Mouse (Mus musculus) CH12.LX (cell line): Measurements from ENCODE around the gene Gbx2. TPM values are rescaled to one million over a fixed set of nuclear protein-coding genes. Genes with fewer than 3 reads are reported as not detected.

ENCODE experiments used
- DNase-seq: peaks from one replicate; pipeline ENCODE4 v3.0.0-alpha.2; 2013; ENCODE audit errors: extremely low read depth
- H3K27ac ChIP-seq: 2 replicates; pipeline ENCODE4 v1.5.1; 2012; ENCODE audit warnings: low read depth, mild to moderate bottlenecking, control low read depth, moderate library complexity; ENCODE audit not compliant: insufficient read depth
- H3K27me3 ChIP-seq: replicated peaks from 2 replicates; pipeline ENCODE3; 2012; ENCODE audit warnings: inconsistent platforms
- H3K36me3 ChIP-seq, 2 experiments: replicated peaks in 1 of 2; 2 replicates each; pipeline versions ENCODE3 to v1.6.1; 2012; ENCODE audit warnings: inconsistent platforms in 1 of 2, low read length in 1 of 2, mild to moderate bottlenecking in 1 of 2, mixed read lengths in 1 of 2, moderate library complexity in 1 of 2; ENCODE audit not compliant: control insufficient read depth in 1 of 2, insufficient read depth in 1 of 2
- H3K4me1 ChIP-seq, 2 experiments: 2 replicates each; pipeline ENCODE4 v1.6.1; 2012; ENCODE audit warnings: inconsistent platforms in 1 of 2, moderate library complexity in 1 of 2; ENCODE audit not compliant: insufficient read depth in 2 of 2, control insufficient read depth in 1 of 2
- H3K4me2 ChIP-seq: 2 replicates; pipeline ENCODE4 v1.6.1; 2012; ENCODE audit warnings: low read depth, mild to moderate bottlenecking, control low read depth; ENCODE audit not compliant: poor library complexity, insufficient read depth, severe bottlenecking
- H3K4me3 ChIP-seq, 3 experiments: fragments of 150-350 bp in 1 of 3; sonication (generic) in 1 of 3; replicated peaks in 1 of 3; 2 replicates each; pipeline versions ENCODE3 to v1.5.1; 2011 to 2012; ENCODE audit warnings: low read depth in 2 of 3, low read length in 2 of 3, mild to moderate bottlenecking in 2 of 3, moderate library complexity in 2 of 3, control low read depth in 1 of 3, improper control_type of control experiment in 1 of 3, inconsistent platforms in 1 of 3, mixed read lengths in 1 of 3; ENCODE audit not compliant: poor library complexity in 1 of 3
- H3K79me2 ChIP-seq: replicated peaks from 2 replicates; pipeline ENCODE4 v1.6.1; 2012; ENCODE audit warnings: mild to moderate bottlenecking, moderate library complexity; ENCODE audit not compliant: control insufficient read depth, poor library complexity, insufficient read depth, severe bottlenecking; ENCODE audit errors: extremely low read depth
- H3K9ac ChIP-seq: 2 replicates; pipeline ENCODE4 v1.6.1; 2012; ENCODE audit warnings: low read depth, mild to moderate bottlenecking, control low read depth, moderate library complexity; ENCODE audit not compliant: insufficient read depth
- H3K9me3 ChIP-seq: replicated peaks from 2 replicates; pipeline ENCODE3; 2012; ENCODE audit warnings: low read length, inconsistent platforms, mixed read lengths
- CHD1 ChIP-seq: IDR thresholded peaks from 2 replicates; pipeline ENCODE4 v1.6.1; 2012; ENCODE audit warnings: low read depth, low read length, improper control_type of control experiment, inconsistent platforms
- ELF1 ChIP-seq: IDR thresholded peaks from 2 replicates; pipeline ENCODE4 v1.6.1; 2014; ENCODE audit warnings: low read depth, mild to moderate bottlenecking, inconsistent platforms, low read length, improper control_type of control experiment
- ETS1 ChIP-seq: conservative IDR thresholded peaks from 2 replicates; pipeline ENCODE4 v1.6.1; 2012; ENCODE audit warnings: low read depth, mild to moderate bottlenecking, inconsistent platforms, low read length, improper control_type of control experiment, moderate library complexity
- IRF4 ChIP-seq: IDR thresholded peaks from 2 replicates; pipeline ENCODE4 v1.6.1; 2014; ENCODE audit warnings: low read depth, mild to moderate bottlenecking, inconsistent platforms, low read length, improper control_type of control experiment
- JUN ChIP-seq: IDR thresholded peaks from 2 replicates; pipeline ENCODE4 v1.6.1; 2011; ENCODE audit warnings: low read depth, mild to moderate bottlenecking, low read length, improper control_type of control experiment, moderate library complexity; ENCODE audit not compliant: insufficient read depth
- JUND ChIP-seq: conservative IDR thresholded peaks from 2 replicates; pipeline ENCODE4 v1.6.1; 2011; ENCODE audit warnings: low read depth, low read length, improper control_type of control experiment
- KAT2A ChIP-seq: IDR thresholded peaks from 2 replicates; pipeline ENCODE4 v1.6.1; 2012; ENCODE audit warnings: low read length, improper control_type of control experiment, inconsistent platforms; ENCODE audit not compliant: insufficient replicate concordance
- MAX ChIP-seq: IDR thresholded peaks from 2 replicates; pipeline ENCODE4 v1.6.1; 2011; ENCODE audit warnings: low read length, improper control_type of control experiment
- MAZ ChIP-seq: IDR thresholded peaks from 2 replicates; pipeline ENCODE4 v1.6.1; 2012; ENCODE audit warnings: low read depth, mild to moderate bottlenecking, inconsistent platforms, low read length, improper control_type of control experiment, moderate library complexity
- MEF2A ChIP-seq: IDR thresholded peaks from 2 replicates; pipeline ENCODE4 v1.6.1; 2014; ENCODE audit warnings: low read depth, mild to moderate bottlenecking, inconsistent platforms, low read length, improper control_type of control experiment, borderline replicate concordance
- MXI1 ChIP-seq: IDR thresholded peaks from 2 replicates; pipeline ENCODE4 v1.6.1; 2011; ENCODE audit warnings: mild to moderate bottlenecking, low read depth, low read length, improper control_type of control experiment
- MYC ChIP-seq: IDR thresholded peaks from 2 replicates; pipeline ENCODE4 v1.6.1; 2011; ENCODE audit warnings: low read depth, mild to moderate bottlenecking, improper control_type of control experiment, low read length
- POLR2AphosphoS2 ChIP-seq: IDR thresholded peaks from 2 replicates; pipeline ENCODE4 v1.6.1; 2011; ENCODE audit warnings: low read depth, low read length, improper control_type of control experiment
- RAD21 ChIP-seq: IDR thresholded peaks from 2 replicates; pipeline ENCODE4 v1.6.1; 2011; ENCODE audit warnings: low read depth, mild to moderate bottlenecking, low read length, improper control_type of control experiment, moderate library complexity
- SIN3A ChIP-seq: IDR thresholded peaks from 2 replicates; pipeline ENCODE4 v1.6.1; 2012; ENCODE audit warnings: low read length, improper control_type of control experiment, inconsistent platforms
- TBP ChIP-seq: conservative IDR thresholded peaks from 2 replicates; pipeline ENCODE4 v1.6.1; 2011; ENCODE audit warnings: low read depth, low read length, improper control_type of control experiment
- TCF12 ChIP-seq: IDR thresholded peaks from 2 replicates; pipeline ENCODE4 v1.6.1; 2014; ENCODE audit warnings: low read depth, mild to moderate bottlenecking, inconsistent platforms, low read length, improper control_type of control experiment
- UBTF ChIP-seq: IDR thresholded peaks from 2 replicates; pipeline ENCODE4 v1.6.1; 2012; ENCODE audit warnings: low read depth, mild to moderate bottlenecking, inconsistent platforms, low read length, improper control_type of control experiment, moderate library complexity
- USF1 ChIP-seq: IDR thresholded peaks from 2 replicates; pipeline ENCODE4 v1.6.1; 2014; ENCODE audit warnings: low read depth, mild to moderate bottlenecking, inconsistent platforms, low read length, improper control_type of control experiment
- USF2 ChIP-seq: conservative IDR thresholded peaks from 2 replicates; pipeline ENCODE4 v1.6.1; 2011; ENCODE audit warnings: low read depth, low read length, improper control_type of control experiment
- ZC3H11A ChIP-seq: IDR thresholded peaks from 2 replicates; pipeline ENCODE4 v1.6.1; 2012; ENCODE audit warnings: low read depth, mild to moderate bottlenecking, inconsistent platforms, low read length, improper control_type of control experiment
- ZKSCAN1 ChIP-seq: IDR thresholded peaks from 2 replicates; pipeline ENCODE4 v1.6.1; 2012; ENCODE audit warnings: low read depth, inconsistent platforms, low read length, improper control_type of control experiment, borderline replicate concordance
- ZMIZ1 ChIP-seq: IDR thresholded peaks from 2 replicates; pipeline ENCODE4 v1.6.1; 2012; ENCODE audit warnings: low read depth, mild to moderate bottlenecking, inconsistent platforms, low read length, improper control_type of control experiment
- ZNF384 ChIP-seq: IDR thresholded peaks from 2 replicates; pipeline ENCODE4 v1.6.1; 2012; ENCODE audit warnings: low read depth, low read length, improper control_type of control experiment, inconsistent platforms
- dilution Hi-C: fragments of 300-500 bp; cut with MboI; formaldehyde crosslinking; loops from 2 replicates; pipeline ENCODE4 v1.14.3; 2020; ENCODE audit warnings: low sequenced_read_pairs; ENCODE audit not compliant: extremely low pct_unique_long_range_greater_than_20kb, extremely low pct_ligation_motif_present
- in situ Hi-C: fragments of 300-500 bp; cut with MboI; formaldehyde crosslinking; loops from 3 replicates; pipeline ENCODE4 v1.14.3; 2019; ENCODE audit warnings: low sequenced_read_pairs, low pct_ligation_motif_present, low pct_unique_long_range_greater_than_20kb, mixed read lengths
- polyA plus RNA-seq: library from polyadenylated mRNA; unstranded; fragments of >175 nt; gene quantifications from 2 replicates; pipeline ENCODE4 v1.2.1, GENCODE M21; 2012; ENCODE audit warnings: low read depth; ENCODE audit not compliant: insufficient read length
- total RNA-seq, 2 experiments: library from RNA; depleted of rRNA; stranded (reverse); fragments of 300-350 nt in 1 of 2; fragments of >200 nt in 1 of 2; gene quantifications; 2 replicates each; pipeline ENCODE4 v1.2.3; 2012 to 2014

The Gbx2 gene
- total and polyA plus RNA-seq, 3 experiments: not detected

GRCm38 (mm10) chr1:89941701-89942381 is 10.9 kb upstream of the Gbx2 start:
- peaks cover 73% of the 10 kb centered on the region for H3K9me3 ChIP-seq
- H3K27ac ChIP-seq: no peak overlapping the region
- H3K36me3 ChIP-seq: no peaks in the 10 kb centered on the region
- TF ChIP-seq RAD21 (no peak), CHD1 (no peak), ZNF384 (no peak), IRF4 (no peak), MEF2A (no peak), POLR2AphosphoS2 (no peak), MYC (no peak), ETS1 (no peak), MAX (no peak)
- TF ChIP-seq, all 38 proteins: peak for 0
- Histone ChIP-seq H3K4me1 (no peaks in the 10 kb centered on the region), H3K27me3 (no peaks in the 10 kb centered on the region), H3K79me2 (no peaks in the 10 kb centered on the region), H3K9ac (no peak overlapping the region), H3K4me2 (no peak overlapping the region), H3K4me3 (no peak overlapping the region)
- in situ Hi-C loops (no loop called here), dilution Hi-C loops (no loop called here)
- DNase-seq: no peak

GRCm38 (mm10) chr1:89940961-89941524 is 10.1 kb upstream of the Gbx2 start:
- H3K9me3 ChIP-seq: peaks cover 77% of the 10 kb centered on the region
- H3K36me3 ChIP-seq: no peaks in the 10 kb centered on the region
- in situ Hi-C loops (no loop called here), dilution Hi-C loops (no loop called here)
- no peak overlapping the region for H3K9ac ChIP-seq
- no peak overlapping the region for H3K4me3 ChIP-seq
- H3K27me3 ChIP-seq: no peaks in the 10 kb centered on the region
- H3K4me2 ChIP-seq: no peak overlapping the region
- no peak for DNase-seq
- no peak overlapping the region for H3K27ac ChIP-seq
- no peak for TF ChIP-seq ZMIZ1
- TF ChIP-seq POLR2AphosphoS2: no peak
- no peak for TF ChIP-seq MAZ
- TF ChIP-seq ELF1: no peak
- TF ChIP-seq USF1: no peak
- TF ChIP-seq MAX: no peak
- TF ChIP-seq KAT2A: no peak
- TF ChIP-seq ZKSCAN1: no peak
- no peak for TF ChIP-seq IRF4
- no peak for TF ChIP-seq JUN
- TF ChIP-seq TBP: no peak
- no peak for TF ChIP-seq ZC3H11A
- no peak for TF ChIP-seq TCF12
- no peak for TF ChIP-seq MXI1
- no peak for TF ChIP-seq USF2
- TF ChIP-seq SIN3A: no peak
- TF ChIP-seq JUND: no peak
- no peak for TF ChIP-seq UBTF
- no peak for TF ChIP-seq ZNF384
- TF ChIP-seq MYC: no peak
- no peaks in the 10 kb centered on the region for H3K79me2 ChIP-seq
- no peaks in the 10 kb centered on the region for H3K4me1 ChIP-seq
